Mouse (Mus musculus) E14TG2a.4 (cell line): Measurements from ENCODE around the gene Rrp9.

Source experiments
- H3K27me3 ChIP-seq: 2 replicates; pipeline ENCODE4 v1.6.1; 2014; ENCODE audit warnings: low read length, control low read depth; ENCODE audit not compliant: insufficient read depth
- H3K36me3 ChIP-seq: 2 replicates; pipeline ENCODE4 v1.6.1; 2014; ENCODE audit warnings: low read length, control low read depth; ENCODE audit not compliant: insufficient read depth
- H3K4me1 ChIP-seq: replicated peaks from 2 replicates; pipeline ENCODE4 v1.6.1; 2014; ENCODE audit warnings: low read depth, low read length, control low read depth
- H3K4me3 ChIP-seq: replicated peaks from 2 replicates; pipeline ENCODE4 v1.5.1; 2014; ENCODE audit warnings: mild to moderate bottlenecking, low read length
- H3K9me3 ChIP-seq: 2 replicates; pipeline ENCODE4 v1.6.1; 2014; ENCODE audit warnings: low read length, control low read depth
- CTCF ChIP-seq: conservative IDR thresholded peaks from 2 replicates; pipeline ENCODE4 v1.5.1; 2014; ENCODE audit warnings: low read length
- NANOG ChIP-seq: IDR thresholded peaks from 2 replicates; pipeline ENCODE4 v1.6.1; 2014; ENCODE audit warnings: borderline replicate concordance, low read length, mixed read lengths
- POU5F1 ChIP-seq: IDR thresholded peaks from 2 replicates; pipeline ENCODE4 v1.6.1; 2014; ENCODE audit warnings: low read length, borderline replicate concordance

Rrp9 gene

DNA sequence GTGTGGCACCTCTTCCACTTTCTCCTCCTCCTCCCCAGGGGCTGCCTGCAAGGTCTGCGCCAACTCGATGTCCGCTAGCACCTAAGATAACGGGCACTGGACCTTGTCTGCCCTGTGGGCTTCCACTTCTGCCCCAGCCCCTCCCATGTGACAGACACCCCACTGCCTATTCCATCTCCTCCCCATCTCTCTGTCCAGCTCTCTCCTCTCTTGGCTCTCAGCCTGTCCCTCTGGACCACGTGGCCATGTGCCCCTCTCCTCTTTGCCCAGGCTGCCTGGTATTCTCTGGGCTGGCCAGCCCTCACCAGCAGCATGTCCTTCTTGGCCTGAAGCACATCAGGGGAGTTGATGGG, 2.0 kb upstream of the Rrp9 start:
- Histone ChIP-seq H3K4me1 (peaks cover 81% of the 10 kb centered on the region), H3K27me3 (no peaks in the 10 kb centered on the region), H3K9me3 (no peaks in the 10 kb centered on the region), H3K36me3 (0 out of 2 replicates have a peak, but pooled peaks cover 2% of the 10 kb centered on the region), H3K4me3 (no peak overlapping the region)
- TF ChIP-seq NANOG: no peak

DNA sequence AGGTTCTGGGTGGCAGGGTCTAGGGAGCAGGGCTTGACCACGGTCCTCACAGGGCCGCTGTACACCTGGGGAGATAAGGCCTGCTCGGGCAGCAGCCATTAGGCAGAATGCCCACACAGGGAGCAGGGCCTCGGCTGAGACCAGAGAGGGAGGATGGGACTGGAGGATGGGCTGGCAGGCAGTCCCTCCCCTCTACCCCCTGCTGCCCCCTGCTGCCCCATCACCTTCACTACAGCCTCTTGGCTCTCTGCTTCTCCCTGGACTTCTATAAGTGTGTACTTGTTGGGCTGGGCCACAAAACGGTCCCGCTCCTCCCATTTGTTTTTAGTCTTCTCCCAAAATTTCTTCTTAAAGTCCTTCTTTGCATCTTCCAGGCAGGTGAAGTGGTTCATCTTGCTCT, 1.3 kb upstream of the Rrp9 start:
- peaks cover 9% of the 10 kb centered on the region for H3K36me3 ChIP-seq
- H3K9me3 ChIP-seq: no peaks in the 10 kb centered on the region
- peaks cover 82% of the 10 kb centered on the region for H3K4me1 ChIP-seq
- H3K4me3 ChIP-seq: 0 out of 2 replicates have a peak overlapping the region, but pooled peaks have one; percentile 13
- TF ChIP-seq POU5F1: no peak
- peak; percentile 61 for TF ChIP-seq CTCF
- no peaks in the 10 kb centered on the region for H3K27me3 ChIP-seq

DNA sequence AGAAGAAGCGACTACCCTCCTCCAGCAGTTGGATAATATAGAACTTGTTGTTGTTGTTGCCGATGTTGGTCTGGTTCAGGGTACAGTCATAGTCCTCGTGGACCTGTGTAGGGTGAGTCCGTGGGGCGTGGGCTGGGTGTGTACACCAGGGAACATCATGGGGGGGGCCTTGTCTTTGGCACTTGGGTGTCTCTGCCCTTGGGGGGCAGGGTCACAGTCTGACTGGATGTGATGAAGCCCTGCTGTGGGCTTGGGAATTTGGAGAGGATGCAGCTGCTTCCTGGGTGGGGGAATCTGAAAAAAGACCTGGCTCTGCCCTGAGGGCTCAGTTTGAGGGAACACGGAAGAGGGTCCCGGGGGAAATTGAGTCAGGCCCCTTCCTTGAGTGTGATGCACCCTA, 717 bp upstream of the Rrp9 start:
- peak overlapping the region; percentile 52 for H3K4me3 ChIP-seq
- no peaks in the 10 kb centered on the region for H3K27me3 ChIP-seq
- H3K9me3 ChIP-seq: no peaks in the 10 kb centered on the region
- H3K36me3 ChIP-seq: peaks cover 15% of the 10 kb centered on the region
- no peak for TF ChIP-seq CTCF
- no peak for TF ChIP-seq POU5F1
- TF ChIP-seq NANOG: no peak
- peaks cover 82% of the 10 kb centered on the region for H3K4me1 ChIP-seq

GRCm38 (mm10) chr9:106476002-106476923, 500 bp downstream of the Rrp9 start:
- Histone ChIP-seq H3K4me3 (peak overlapping the region; percentile 52), H3K4me1 (peaks cover 87% of the 10 kb centered on the region), H3K27me3 (no peaks in the 10 kb centered on the region), H3K36me3 (peaks cover 27% of the 10 kb centered on the region), H3K9me3 (no peaks in the 10 kb centered on the region)
- TF ChIP-seq NANOG (no peak), POU5F1 (no peak), CTCF (no peak)

DNA sequence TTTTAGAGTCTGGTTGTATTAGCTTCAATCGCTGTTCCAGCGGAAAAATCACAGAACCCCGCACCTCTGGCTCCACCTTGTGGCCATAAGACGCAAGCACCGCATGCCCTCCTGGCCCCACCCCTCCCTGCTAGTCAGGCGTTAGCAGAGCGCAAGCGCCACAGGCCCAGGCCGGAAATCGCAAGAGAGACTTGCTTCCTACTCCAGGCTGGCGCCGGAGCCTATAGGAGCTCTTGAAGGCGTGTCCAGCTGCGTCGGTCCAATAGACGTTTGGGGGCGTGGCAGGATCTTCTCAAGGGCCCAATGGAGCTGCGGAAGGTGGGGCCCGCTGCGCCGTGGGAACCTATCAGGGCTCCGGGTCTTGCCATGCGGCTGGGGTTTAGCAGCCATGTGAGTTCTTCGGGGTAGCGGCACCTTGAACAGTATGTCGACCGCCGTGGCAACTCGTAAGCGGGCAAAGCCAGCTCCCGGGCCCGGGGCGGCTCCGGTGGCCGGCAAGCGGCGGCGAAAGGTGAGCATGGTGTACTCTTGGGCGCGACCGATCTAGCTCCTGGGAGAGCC, 1.2 kb downstream of the Rrp9 start, which contains the start of gene Parp3:
Gene Parp3 (minus strand): TSS at position 26 of the 561 bp plus-strand sequence.
- Histone ChIP-seq H3K4me1 (peaks cover 85% of the 10 kb centered on the region), H3K4me3 (peak within 1 kb of the TSS; percentile 89), H3K36me3 (peaks cover 34% of the 10 kb centered on the region), H3K27me3 (no peaks in the 10 kb centered on the region), H3K9me3 (no peaks in the 10 kb centered on the region)
- TF ChIP-seq CTCF (peak; percentile 94), POU5F1 (no peak)

DNA sequence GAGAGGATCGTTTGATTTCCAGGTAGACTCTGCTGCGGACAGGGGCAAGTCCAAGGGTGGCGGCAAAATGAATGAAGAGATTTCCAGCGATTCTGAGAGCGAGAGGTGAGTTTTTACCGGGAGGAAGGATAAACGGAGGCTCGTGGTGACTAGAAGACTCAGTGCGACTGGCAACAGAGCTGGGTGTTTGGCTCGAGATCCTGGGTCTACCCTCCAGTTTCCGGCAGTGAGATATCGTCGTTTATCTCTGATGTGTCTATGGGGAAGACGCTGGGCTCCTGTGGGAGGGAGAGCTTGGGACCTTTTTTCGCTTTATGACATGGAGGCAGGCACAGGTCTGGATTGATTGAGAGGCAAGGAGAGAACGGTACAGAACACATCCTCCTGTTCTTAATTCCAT, 1.9 kb downstream of the Rrp9 start:
- Histone ChIP-seq H3K4me1 (peaks cover 82% of the 10 kb centered on the region), H3K4me3 (peak overlapping the region; percentile 89), H3K9me3 (no peaks in the 10 kb centered on the region), H3K27me3 (no peaks in the 10 kb centered on the region), H3K36me3 (peaks cover 40% of the 10 kb centered on the region)
- TF ChIP-seq POU5F1: no peak
- TF ChIP-seq CTCF: no peak
- TF ChIP-seq NANOG: no peak

DNA sequence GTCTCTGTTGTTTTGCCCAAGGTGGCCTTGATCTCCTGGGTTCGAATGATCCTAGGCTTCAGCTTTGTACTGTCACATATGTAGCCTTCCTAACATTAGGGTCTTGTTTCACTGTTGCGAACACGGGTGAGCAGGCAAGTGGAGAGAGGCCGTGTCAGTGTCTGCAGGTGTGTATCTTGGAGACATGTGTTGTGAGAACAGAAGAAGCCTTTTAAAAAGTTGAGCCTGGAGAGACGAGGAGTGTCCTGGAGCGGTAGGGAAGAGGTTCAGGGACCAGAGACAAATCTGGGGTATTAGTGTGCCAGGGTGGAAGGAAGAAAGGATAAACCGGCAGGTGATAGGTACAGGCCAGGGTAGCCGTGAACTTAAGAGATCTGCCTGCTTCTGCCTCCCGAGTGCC, 2.3 kb downstream of the Rrp9 start:
- Histone ChIP-seq H3K4me1 (peaks cover 82% of the 10 kb centered on the region), H3K9me3 (no peaks in the 10 kb centered on the region), H3K4me3 (peak overlapping the region; percentile 89), H3K27me3 (no peaks in the 10 kb centered on the region), H3K36me3 (peaks cover 45% of the 10 kb centered on the region)
- TF ChIP-seq NANOG: no peak
- no peak for TF ChIP-seq CTCF

- Histone ChIP-seq H3K36me3 (peaks cover 69% of the 10 kb centered on the region), H3K27me3 (no peaks in the 10 kb centered on the region), H3K4me1 (peaks cover 84% of the 10 kb centered on the region), H3K9me3 (no peaks in the 10 kb centered on the region), H3K4me3 (peak overlapping the region; percentile 30; the same call in 1 of the 2 replicates)
- TF ChIP-seq NANOG (no peak), POU5F1 (no peak), CTCF (no peak)
Observed at GRCm38 (mm10) chr9:106480541-106480940, 4.8 kb downstream of the Rrp9 start.

GRCm38 (mm10) chr9:106481075-106481474, 5.3 kb downstream of the Rrp9 start:
- Histone ChIP-seq H3K4me3 (peak overlapping the region; percentile 30; the same call in 1 of the 2 replicates), H3K36me3 (peaks cover 74% of the 10 kb centered on the region), H3K9me3 (no peaks in the 10 kb centered on the region), H3K27me3 (no peaks in the 10 kb centered on the region), H3K4me1 (peaks cover 84% of the 10 kb centered on the region)
- no peak for TF ChIP-seq CTCF
- no peak for TF ChIP-seq POU5F1
- TF ChIP-seq NANOG: no peak
